Mouse (Mus musculus) heart, postnatal 14 days (tissue): ENCODE data around the gene Atf7. TPM values are rescaled to one million over a fixed set of nuclear protein-coding genes. Genes with fewer than 3 reads are reported as not detected.
"Not testable (repeated sequence)": the region's sequence is repeated elsewhere in the genome, so short reads cannot be mapped to it uniquely, and the experiment has no call there.

Source experiments
- DNase-seq, 2 experiments: peaks; one replicate each; pipeline ENCODE4 v3.0.0; 2021 to 2022
- intact Hi-C: fragments of 180-260 bp; cut with DNase I; formaldehyde crosslinking; loops from one replicate; pipeline ENCODE4 v1.15.1; 2025
- total RNA-seq, 2 experiments: library from RNA; stranded (reverse); gene quantifications; 2 replicates each; pipeline ENCODE4 v1.2.3; 2021

Gene Atf7
- total RNA-seq, 2 experiments from 2014 or later, result 65.2 to 68.8 TPM

GRCm38 (mm10) chr15:102624291-102624969 lies 834 bp downstream of the Atf7 start:
- DNase-seq, result peak; percentile 19 to 33
- intact Hi-C loops, result loop anchor here (2.0 kb wide), 1 partner anchor 46 kb away; no protein-coding TSS in a partner anchor

- DNase-seq, result no peak
- intact Hi-C loops, result no loop called here
Measured at GRCm38 (mm10) chr15:102623121-102623520, 2.1 kb downstream of the Atf7 start.

GRCm38 (mm10) chr15:102622536-102622935 lies 2.7 kb downstream of the Atf7 start:
- DNase-seq, result no peak
- intact Hi-C loops, result no loop called here

- DNase-seq, result no peak
- intact Hi-C loops, result no loop called here
Measured at GRCm38 (mm10) chr15:102620765-102621164, 4.5 kb downstream of the Atf7 start.

- DNase-seq, result no peak
- intact Hi-C loops, result no loop called here
Measured at GRCm38 (mm10) chr15:102619486-102619885, 5.8 kb downstream of the Atf7 start.

- intact Hi-C loops, result no loop called here
- no peak for DNase-seq
Measured at GRCm38 (mm10) chr15:102617654-102618053, 7.6 kb downstream of the Atf7 start.

GRCm38 (mm10) chr15:102616174-102616573 lies 9.1 kb downstream of the Atf7 start:
- no peak for DNase-seq
- intact Hi-C loops, result no loop called here

GRCm38 (mm10) chr15:102614224-102614623 lies 11.0 kb downstream of the Atf7 start:
- DNase-seq, result no peak
- intact Hi-C loops, result loop anchor here (5.0 kb wide), 1 partner anchor 52 kb away; no protein-coding TSS in a partner anchor

- no peak for DNase-seq
- intact Hi-C loops, result loop anchor here (5.0 kb wide), 1 partner anchor 51 kb away; no protein-coding TSS in a partner anchor
Measured at GRCm38 (mm10) chr15:102612966-102613365, 12.3 kb downstream of the Atf7 start.

GRCm38 (mm10) chr15:102608586-102608985 lies 16.7 kb downstream of the Atf7 start:
- intact Hi-C loops, DNase-seq: not testable (repeated sequence)

- DNase-seq, result peak; percentile 10 to 17
- intact Hi-C loops, result loop anchor here (5.0 kb wide), 1 partner anchor 73 kb away; no protein-coding TSS in a partner anchor
Measured at GRCm38 (mm10) chr15:102593996-102594656, 31.1 kb downstream of the Atf7 start.

GRCm38 (mm10) chr15:102592674-102593073 lies 32.6 kb downstream of the Atf7 start:
- intact Hi-C loops, result loop anchor here (5.0 kb wide), 1 partner anchor 75 kb away; no protein-coding TSS in a partner anchor

GRCm38 (mm10) chr15:102590567-102590966 lies 34.7 kb downstream of the Atf7 start:
- intact Hi-C loops, result loop anchor here (5.0 kb wide), 1 partner anchor 77 kb away; no protein-coding TSS in a partner anchor

More at GRCm38 (mm10) chr15:102592674-102593073, 32.6 kb downstream of the Atf7 start:
- DNase-seq, result no peak

GRCm38 (mm10) chr15:102589826-102590225 lies 35.4 kb downstream of the Atf7 start:
- no peak for DNase-seq
- intact Hi-C loops, result loop anchor here (5.0 kb wide), 1 partner anchor 77 kb away; no protein-coding TSS in a partner anchor

More at GRCm38 (mm10) chr15:102590567-102590966, 34.7 kb downstream of the Atf7 start:
- no peak for DNase-seq

- DNase-seq, result no peak
- intact Hi-C loops, result no loop called here
Measured at GRCm38 (mm10) chr15:102585501-102585900, 39.8 kb downstream of the Atf7 start.

GRCm38 (mm10) chr15:102583708-102584383 lies 41.4 kb downstream of the Atf7 start:
- no peak for DNase-seq
- intact Hi-C loops, result no loop called here

- intact Hi-C loops, result no loop called here
- no peak for DNase-seq
Measured at GRCm38 (mm10) chr15:102581205-102581604, 44.1 kb downstream of the Atf7 start.

- intact Hi-C loops, result no loop called here
- DNase-seq, result no peak
Measured at GRCm38 (mm10) chr15:102578351-102578750, 46.9 kb downstream of the Atf7 start.

GRCm38 (mm10) chr15:102576972-102577371 lies 48.3 kb downstream of the Atf7 start:
- intact Hi-C loops, result no loop called here

GRCm38 (mm10) chr15:102572081-102572480 lies 53.2 kb downstream of the Atf7 start:
- DNase-seq, result no peak
- intact Hi-C loops, result no loop called here

More at GRCm38 (mm10) chr15:102576972-102577371, 48.3 kb downstream of the Atf7 start:
- DNase-seq, result no peak

- intact Hi-C loops, result no loop called here
- no peak for DNase-seq
Measured at GRCm38 (mm10) chr15:102567849-102568248, 57.4 kb downstream of the Atf7 start.
